Mouse (Mus musculus) brain, embryonic 14.5 days (tissue): ENCODE results near the gene Emp2.

ENCODE experiments used
- CTCF ChIP-seq: fragments of 200-500 bp; IDR thresholded peaks from 2 replicates; pipeline ENCODE4 v1.5.1; 2012; ENCODE audit warnings: inconsistent platforms, mild to moderate bottlenecking, moderate library complexity, borderline replicate concordance; ENCODE audit not compliant: insufficient read depth, insufficient read length; ENCODE audit errors: extremely low read depth
- POLR2A ChIP-seq: fragments of 200-500 bp; IDR thresholded peaks from 2 replicates; pipeline ENCODE4 v1.6.1; 2012; ENCODE audit warnings: mild to moderate bottlenecking, inconsistent platforms, borderline replicate concordance; ENCODE audit not compliant: poor library complexity, insufficient read depth, insufficient read length, severe bottlenecking; ENCODE audit errors: extremely low read depth

GRCm38 (mm10) chr16:10355004-10355403, 41.2 kb upstream of the Emp2 start:
- no peak for TF ChIP-seq CTCF
- TF ChIP-seq POLR2A = no peak
